Mouse (Mus musculus) adrenal gland, adult 10 weeks (tissue): ENCODE results near the gene Gm9603. TPM values are rescaled to one million over a fixed set of nuclear protein-coding genes. Genes with fewer than 3 reads are reported as not detected.

Experiments
- polyA plus RNA-seq: library from polyadenylated mRNA; stranded (reverse); fragments of 350-450 nt; fragmentation: Illumina TruSeq; extraction: RNeasy Lipid Tissue Mini Kit (QIAGEN cat#74804); gene quantifications from one replicate; pipeline ENCODE4 v1.2.3, GENCODE M21; 2014; ENCODE audit warnings: low read depth, low replicate concordance

Gene Gm9603
- polyA plus RNA-seq, result not detected

GRCm38 (mm10) chr14:5687357-5687756 is at the start of gene Gm9603:
Gene Gm9603 (minus strand): TSS chr14:5687457.

GRCm38 (mm10) chr14:5632928-5633327 is 54.3 kb downstream of the Gm9603 start, which contains the start of gene Gm8265:
Gene Gm8265 (minus strand): TSS chr14:5633028.

Other genes with a start within 250 kb of the Gm9603 start
- not detected for gene Gm3194, start 232.0 kb downstream of the Gm9603 start, polyA plus RNA-seq
- not detected for gene Gm8246, start 209.6 kb downstream of the Gm9603 start, polyA plus RNA-seq
- not detected for gene Gm3187, start 203.2 kb downstream of the Gm9603 start, polyA plus RNA-seq
- 0.47 TPM for gene Gm3488, start 185.8 kb downstream of the Gm9603 start, polyA plus RNA-seq
- not detected for gene Gm3532, start 149.0 kb downstream of the Gm9603 start, polyA plus RNA-seq
- gene Gm8265, start 54.4 kb downstream of the Gm9603 start, polyA plus RNA-seq, result not detected
- not detected for gene Gm3373, start 54.1 kb upstream of the Gm9603 start, polyA plus RNA-seq
- not detected for gene Gm3383, start 120.5 kb upstream of the Gm9603 start, polyA plus RNA-seq
- gene Gm3424, start 142.9 kb upstream of the Gm9603 start, polyA plus RNA-seq, result not detected
- gene Gm8237, start 192.9 kb upstream of the Gm9603 start, polyA plus RNA-seq, result not detected